Mouse (Mus musculus): Measurements from ENCODE around the gene 4930578G10Rik.
"Not testable (repeated sequence)": the region's sequence is repeated elsewhere in the genome, so short reads cannot be mapped to it uniquely, and the experiment has no call there.

The 4930578G10Rik gene

DNA sequence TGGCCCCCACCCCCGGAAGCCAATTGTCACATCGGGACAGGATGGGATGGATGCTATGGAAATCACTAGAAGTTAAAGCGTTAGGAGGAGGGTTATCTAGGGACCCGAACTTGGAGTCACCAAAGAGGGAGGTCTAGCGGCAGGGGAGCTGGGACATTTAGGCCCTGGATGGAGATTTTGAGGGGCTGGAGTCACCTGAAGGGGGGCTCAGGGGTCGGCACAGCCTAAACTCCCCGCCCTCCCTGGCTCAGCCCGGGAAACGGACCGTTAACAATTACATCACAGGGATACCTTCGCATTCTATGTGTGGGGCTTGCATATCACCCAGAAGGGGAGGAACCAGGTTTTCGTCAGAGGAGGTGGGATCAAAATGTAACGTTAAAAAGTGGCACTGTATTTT, at the start of gene 4930578G10Rik:
4930578G10Rik (plus strand) TSS at position 301 of the 400 bp plus-strand sequence.
- not testable (repeated sequence) for DNase-seq (ENCODE audit: low read depth)

DNA sequence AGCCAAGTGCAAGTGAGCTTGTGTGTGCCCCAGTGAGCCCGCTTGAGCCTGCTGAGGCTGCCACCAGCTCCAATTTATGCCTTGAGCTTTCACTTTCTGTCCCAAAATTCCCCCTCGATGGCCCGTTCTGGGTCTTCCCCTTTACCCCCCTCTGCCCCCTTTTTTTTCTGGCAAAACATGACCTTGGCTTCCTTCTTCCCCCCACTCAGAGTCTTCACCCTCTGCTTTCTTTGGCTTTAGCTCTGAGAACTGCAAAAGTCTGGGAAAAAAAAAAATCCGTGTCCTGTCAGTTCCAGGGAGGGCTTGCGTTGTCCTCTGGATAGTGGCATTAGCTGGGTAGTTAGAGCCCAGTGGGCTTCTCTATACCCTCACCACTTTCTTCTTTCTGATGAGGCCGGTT, 21.1 kb downstream of the 4930578G10Rik start, which contains the start of gene Ccl19:
Ccl19 (minus strand) TSS at position 101 of the 400 bp plus-strand sequence.
- DNase-seq (ENCODE audit: low read depth), result not testable (repeated sequence)

DNA sequence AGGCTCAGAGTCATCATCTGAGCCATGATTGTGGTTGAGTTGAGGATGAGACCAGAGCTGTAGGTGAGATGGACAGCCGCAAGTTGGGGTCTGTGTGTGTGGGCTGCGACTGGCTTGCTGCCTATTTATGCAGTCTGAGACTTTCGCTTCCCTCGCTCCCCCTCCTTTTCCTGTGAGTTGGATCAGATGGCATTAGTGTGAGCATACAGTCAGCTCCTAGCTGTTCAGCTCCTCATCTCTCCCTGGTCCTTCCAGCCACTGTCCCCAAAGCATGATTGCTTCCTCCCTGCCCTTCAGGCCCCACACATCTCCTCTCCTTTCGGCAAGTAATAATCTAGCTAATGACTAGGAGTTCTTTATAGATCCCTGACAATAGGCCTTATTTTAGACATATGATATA, 38.5 kb downstream of the 4930578G10Rik start, which contains the start of gene Ccl21a:
Ccl21a (minus strand) TSS at position 101 of the 400 bp plus-strand sequence.
- not testable (repeated sequence) for DNase-seq (ENCODE audit: low read depth)

DNA sequence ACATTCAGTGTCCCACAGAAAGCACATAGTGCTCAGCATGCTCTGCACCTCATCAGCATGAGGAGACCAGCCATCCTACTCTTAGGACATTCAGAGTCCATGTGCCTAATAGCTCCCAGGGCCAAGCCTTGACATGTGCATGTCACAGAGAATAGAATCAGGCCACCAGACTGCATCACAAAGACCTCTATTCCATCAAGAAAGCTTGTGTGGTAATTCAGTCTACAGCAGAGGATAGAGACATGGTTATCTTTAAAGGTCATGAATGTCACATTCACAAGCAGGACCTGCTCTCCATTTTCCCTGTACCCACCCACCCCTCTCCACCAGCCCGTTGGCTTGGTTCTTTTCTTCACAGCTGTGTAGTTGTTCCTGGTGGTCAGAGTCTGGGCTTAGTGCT, 118.4 kb downstream of the 4930578G10Rik start, which contains the start of gene Fam205a1:
Fam205a1 (minus strand) TSS at position 101 of the 400 bp plus-strand sequence.
- DNase-seq (ENCODE audit: low read depth), result not testable (repeated sequence)

DNA sequence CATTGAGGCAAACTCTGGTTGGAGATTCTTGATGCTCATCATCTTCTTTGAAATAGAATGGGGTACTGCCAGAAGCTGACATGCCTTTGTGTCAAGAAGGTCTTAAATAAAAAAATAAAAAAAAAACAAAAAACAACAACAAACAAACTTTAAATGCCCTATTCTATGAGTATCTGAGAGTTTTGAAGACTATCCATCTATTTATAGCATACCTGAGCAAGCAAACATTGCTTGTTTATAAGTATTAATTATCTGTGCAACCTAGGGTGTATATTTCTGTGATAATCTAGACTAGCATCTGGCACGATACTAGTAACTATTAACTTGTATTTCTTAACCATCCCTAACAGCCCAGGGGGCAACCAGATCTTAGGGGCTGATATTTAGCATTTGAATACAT, 121.3 kb downstream of the 4930578G10Rik start, which contains the start of gene Gm12394:
Gm12394 (minus strand) TSS at position 101 of the 400 bp plus-strand sequence.
- DNase-seq (ENCODE audit: low read depth), result not testable (repeated sequence)

DNA sequence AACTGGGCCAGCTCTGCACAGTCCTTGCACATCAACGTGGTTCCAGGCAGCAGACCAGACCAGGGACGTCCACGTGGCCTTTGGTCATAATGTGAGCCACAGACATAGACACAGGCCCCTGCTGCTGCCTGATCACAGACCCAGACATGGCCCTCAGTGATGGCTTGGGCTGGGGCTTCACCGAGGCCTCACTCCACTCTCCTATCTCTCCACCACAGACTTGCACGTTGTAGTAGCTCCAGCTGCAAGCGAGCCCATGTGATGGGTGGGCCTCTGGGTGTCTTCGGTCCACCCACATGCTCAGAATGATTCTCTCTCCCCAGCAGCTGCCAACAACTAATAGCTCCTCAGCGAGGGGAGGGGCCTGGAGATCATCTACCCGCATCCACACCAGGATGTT, 125.1 kb downstream of the 4930578G10Rik start:
- DNase-seq (ENCODE audit: low read depth), result not testable (repeated sequence)

DNA sequence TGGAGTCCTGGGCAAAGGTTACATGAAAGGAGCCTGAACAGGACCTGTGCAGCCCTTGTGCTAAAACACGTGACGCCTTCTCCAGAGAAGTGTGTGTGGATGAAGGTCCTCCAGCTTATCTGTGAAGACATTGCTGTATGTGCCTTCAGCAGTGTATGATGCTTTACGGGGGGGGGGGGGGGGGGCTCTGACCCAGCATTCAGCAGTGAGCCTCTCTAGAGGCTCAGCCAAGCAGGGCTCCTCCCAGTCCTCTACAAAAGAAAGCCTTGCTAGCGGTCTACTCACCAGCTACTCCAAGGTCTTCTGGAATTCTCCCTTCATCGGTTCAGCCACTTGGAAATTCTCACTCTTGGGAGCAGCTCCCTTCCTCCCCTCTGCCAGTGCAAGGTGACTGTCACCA, 128.1 kb downstream of the 4930578G10Rik start:
- not testable (repeated sequence) for DNase-seq (ENCODE audit: low read depth)

DNA sequence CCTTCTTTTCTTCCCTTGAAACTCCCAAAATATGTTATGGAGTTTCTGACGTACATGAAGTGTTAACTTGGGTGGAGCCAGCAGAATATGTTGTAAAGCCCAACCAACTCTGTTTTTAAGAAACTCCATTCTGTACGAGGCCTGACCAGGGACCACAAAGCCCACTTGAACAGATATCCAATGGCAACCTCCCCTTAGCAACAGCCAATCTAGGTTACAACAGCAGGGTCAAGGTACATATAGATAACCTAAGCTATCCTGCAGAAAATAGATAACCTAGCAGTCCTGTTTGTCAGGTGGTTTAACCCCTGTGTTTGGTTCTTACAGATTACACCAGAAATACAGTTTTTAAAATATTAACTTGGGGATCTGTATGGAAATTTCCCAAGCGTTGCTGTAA, 132.0 kb downstream of the 4930578G10Rik start:
- no peak for DNase-seq (ENCODE audit: low read depth)

DNA sequence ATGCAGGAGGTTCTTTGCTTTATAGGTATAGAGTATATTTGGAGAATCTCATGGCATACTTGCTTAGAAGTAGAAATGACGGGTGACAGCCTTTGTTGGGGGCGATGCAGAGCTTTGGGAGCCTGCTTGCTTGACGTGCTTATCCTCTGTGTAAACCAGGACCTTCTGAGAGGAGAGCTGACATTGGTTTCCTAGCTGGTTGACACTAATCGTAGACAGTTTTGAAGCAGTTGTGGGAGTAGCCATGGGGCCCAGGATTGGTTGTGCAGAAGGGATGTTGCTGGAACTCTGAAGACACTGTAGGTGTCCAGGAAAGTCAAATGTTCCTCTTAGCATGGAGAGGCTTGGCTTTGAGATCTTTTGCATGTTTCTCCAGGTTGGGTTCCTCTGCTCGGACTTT, 132.8 kb downstream of the 4930578G10Rik start:
- no peak for DNase-seq (ENCODE audit: low read depth)

DNA sequence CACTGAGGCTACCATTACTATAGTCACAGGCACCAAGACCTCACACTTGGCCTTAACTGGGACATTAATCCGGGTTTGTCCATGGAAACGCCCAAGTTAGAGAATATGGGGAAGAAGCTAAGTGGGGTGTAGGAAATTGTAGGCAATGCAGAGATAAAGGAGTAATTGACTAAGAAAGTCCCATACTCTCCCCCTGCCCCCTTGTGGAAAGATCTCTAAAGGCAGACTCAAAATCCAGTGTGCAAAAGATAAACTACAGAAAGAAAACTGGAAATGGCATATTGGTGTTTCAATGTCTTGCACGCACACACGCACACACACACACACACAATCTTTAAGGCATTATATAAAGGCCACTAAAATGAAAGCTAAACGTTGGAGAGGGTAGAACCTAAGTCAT, 135.4 kb downstream of the 4930578G10Rik start:
- no peak for DNase-seq (ENCODE audit: low read depth)

DNA sequence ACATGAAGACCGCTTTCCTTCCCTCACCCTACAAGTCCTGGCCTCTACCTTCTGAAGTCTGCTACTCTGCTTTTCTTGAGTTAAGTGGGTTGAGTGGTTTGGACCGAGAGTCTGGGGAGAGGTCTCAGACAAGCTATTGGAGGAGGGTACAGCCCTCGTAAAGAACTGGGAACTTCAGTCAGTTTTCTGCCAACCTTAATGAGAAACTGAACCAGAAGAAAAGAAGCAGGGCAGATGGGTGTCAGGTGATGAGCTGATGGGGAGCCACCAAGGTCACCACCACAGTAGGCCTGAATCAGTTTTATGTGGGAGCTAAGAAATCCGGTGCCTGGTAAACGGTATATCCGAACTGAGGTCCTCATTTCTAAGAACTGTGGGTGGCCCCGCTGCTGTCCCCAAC, 136.8 kb downstream of the 4930578G10Rik start:
- no peak for DNase-seq (ENCODE audit: low read depth)

DNA sequence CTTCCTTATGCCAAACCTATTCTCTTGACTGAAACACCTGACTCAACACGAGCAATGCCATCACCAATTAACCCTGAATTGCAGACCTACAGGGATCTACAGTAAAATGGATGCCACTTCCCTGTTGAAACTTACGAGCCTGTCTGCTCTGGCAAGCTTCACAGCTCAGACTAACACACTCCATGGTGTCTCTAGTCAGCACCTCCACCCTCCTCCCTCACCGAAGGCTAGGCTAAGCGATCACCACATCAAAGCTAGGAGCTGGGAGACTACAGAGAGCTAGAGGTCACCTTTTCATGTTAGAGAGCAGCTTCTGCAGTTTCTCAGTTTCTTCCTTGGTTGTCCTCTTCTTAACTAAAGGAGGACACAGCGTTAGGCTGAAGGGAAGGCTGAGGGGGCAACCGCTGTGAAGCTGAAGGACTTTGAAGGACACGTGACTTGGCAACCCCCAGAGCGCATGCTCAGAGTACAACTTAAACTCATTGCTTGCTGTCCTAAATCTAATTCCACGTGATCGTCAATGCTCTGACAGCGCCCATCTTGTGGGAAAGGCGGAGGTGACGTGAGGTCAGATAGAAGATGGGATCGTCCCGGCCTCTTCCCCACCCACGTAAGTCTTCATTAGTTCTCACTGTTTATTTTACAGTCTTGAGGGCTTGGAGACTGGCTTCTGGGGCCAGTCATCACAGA, 137.5 kb downstream of the 4930578G10Rik start:
- no peak for DNase-seq (ENCODE audit: low read depth)

DNA sequence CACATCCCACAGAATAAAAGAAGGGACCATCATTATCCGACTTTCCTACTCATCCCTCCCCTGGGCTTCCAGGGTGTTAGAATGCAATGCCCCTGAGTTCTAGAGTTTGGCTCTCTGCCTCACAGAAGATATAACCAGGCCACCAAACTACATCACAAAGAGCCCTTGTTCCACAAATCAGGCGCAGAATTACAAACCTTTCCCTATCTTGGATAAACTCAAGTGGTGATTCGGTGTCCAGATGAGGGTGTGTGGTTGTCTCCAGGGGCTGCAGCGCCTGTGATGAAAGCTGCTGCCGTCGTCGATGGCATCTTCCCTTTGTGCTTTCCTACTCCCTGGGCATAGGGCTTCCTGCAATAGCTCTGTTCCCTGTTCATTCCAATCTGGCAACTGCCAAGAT, 138.8 kb downstream of the 4930578G10Rik start, which contains the start of gene Fam205c:
Fam205c (minus strand) TSS at position 101 of the 400 bp plus-strand sequence.
- DNase-seq (ENCODE audit: low read depth), result no peak

DNA sequence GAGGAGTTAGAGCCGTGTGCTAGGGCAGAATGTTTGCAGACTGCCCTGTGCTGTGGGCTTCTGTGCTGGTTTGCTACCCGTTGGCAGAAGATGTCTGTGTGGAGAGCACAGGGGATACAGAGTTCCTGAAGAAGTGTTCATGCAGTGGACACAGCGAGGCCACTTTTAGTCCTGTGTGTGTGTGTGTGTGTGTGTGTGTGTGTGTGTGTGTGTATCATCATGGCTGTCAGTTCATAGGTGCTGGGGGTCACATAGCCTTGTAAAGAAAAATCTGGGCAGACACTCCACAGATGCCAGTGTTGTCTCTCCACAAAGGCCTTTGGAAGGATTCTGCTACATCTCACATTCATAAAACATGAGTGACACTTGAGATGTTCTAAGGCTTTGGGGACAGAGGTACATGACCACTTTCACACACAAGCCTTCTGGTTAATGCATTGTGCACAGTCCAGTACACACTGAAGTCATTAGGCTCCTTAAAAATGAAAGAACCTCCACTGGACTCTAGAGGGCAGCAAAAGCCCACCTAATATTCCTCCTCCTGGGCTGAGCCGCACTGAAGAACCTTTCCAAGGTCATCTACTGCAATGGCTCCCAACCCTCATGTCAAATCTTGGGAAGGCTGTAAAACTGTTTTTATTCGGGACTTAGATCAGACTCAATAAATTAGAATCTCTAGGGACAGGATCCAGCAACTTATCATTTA, 141.4 kb downstream of the 4930578G10Rik start:
- DNase-seq (ENCODE audit: low read depth), result peak; percentile 73

DNA sequence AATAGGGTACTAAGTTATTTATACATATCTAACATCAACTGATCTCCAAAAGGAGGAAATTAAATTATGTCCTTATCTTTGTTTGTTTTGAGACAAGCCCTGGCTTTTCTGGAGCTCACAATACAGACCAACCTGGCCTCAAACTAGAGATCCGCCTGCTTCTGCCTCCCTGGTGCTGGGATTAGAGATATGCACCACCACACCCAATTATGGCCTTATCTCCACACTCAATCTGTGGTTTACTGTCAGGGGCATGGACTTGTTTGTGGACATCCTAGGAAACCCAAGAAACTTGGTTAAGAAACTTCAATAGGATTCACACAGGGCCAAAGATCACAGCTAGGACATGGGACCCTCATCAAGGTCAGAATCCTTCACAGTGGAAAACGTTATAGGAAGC, 142.3 kb downstream of the 4930578G10Rik start:
- no peak for DNase-seq (ENCODE audit: low read depth)

DNA sequence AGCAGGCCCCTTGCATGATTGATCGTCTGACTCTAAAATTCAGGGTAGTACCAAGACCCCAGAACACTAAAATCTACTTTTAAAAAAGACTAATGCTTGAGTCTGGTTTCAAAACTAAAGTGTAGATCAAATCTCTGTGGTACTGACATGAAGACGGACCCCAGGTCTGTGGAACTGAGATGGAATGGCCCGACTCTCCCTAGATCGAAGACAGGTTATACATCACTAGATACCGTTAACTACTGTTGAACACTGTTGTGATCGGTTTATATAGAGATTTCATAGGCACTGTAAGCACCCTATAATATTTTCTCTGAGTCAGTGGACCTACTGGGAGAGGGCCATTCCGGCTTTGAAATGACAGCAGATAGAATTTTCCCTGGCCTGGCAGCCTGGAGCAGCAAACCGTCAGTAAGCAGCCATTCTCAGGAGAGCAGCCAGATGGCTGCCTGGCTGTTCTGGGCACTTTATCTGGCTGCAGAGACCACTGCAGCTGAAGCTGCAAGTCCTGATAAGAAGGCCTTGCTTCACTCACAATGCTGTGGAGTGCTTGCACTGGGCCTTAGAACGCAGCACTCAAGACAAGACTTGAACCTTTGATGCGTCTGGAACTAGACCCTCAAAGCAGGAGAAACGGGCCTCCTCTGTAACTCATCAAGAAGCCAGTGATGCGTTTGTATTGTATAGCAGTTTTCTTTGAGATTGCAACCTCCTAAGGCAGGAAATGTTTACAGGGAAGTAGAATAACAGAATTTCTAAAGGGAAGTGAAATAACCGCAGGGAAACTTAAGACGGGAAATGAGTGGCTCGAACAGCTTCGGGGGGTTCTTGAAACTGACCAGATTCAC, 144.7 kb downstream of the 4930578G10Rik start:
- peak; percentile 12 for DNase-seq (ENCODE audit: low read depth)

DNA sequence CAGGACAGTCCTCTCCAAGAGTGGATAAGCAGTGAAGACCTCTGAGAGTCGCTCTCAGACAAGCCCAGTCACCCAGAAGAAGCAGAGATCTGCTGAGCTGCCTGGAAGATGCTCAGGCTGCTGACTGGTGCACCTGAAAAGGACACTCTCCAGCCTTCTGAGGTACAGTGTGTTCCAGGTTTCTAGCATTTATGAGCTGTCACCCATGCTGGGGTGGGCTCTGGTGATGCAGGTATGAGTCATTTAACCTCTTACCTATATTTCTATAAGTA, 145.3 kb downstream of the 4930578G10Rik start:
- DNase-seq (ENCODE audit: low read depth), result no peak

DNA sequence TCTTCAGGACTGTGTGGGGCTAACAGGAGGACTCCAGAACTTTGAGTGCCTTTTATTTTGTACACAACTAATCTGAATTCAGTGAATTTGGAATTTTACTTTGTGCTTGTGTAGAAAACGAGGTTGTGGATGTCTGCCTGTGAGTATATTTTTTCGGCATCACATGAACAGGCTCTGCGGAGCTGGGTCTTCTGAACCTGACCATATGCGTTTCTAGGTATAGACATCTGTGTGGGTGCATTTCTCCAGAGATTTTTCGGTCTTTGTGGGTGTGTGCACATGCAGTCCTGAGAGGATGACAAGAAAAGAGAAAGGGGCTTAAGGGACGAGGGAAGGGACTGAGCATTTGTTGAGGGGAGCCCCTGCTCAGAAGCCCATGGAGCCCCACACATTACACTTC, 151.6 kb downstream of the 4930578G10Rik start:
- no peak for DNase-seq (ENCODE audit: low read depth)

DNA sequence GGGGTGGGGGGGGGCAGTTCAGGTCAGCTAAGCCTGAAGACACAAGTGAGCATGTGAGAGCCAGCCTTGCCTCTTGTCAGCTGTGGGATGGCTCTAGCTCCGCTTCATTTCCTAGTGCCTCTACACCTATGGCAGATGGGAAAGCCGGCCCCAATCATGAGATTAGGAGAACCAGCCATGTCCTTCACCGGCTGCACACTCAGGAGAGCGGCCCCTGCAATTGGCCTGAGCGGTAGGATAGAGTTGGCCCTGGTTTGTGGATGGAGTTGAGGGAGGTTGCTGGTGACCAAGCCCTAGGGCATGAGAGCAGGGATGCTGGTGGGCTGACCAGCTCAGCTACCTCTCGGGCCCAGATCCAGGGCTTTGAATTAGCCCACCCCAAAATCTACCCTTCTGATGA, 153.5 kb downstream of the 4930578G10Rik start:
- DNase-seq (ENCODE audit: low read depth), result no peak

DNA sequence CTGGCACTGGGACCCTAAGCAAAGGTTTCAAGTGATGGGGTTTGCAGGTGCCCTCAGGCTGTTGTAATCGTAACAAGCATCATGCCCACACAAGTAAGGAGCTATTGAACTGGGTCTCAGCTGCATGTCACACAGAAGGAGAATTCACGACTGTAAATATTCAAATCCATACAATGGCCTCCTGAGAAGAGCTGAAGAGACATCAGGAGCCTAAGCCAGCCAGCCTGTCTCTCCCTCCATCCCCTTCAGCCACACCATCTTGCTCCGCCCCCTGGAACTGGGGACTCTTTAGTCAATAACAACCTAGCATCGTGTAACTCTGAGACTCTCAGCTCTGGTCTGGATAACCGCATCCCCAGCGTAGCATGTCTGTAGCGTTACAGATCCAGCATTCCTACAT, 155.8 kb downstream of the 4930578G10Rik start:
- DNase-seq (ENCODE audit: low read depth), result no peak

DNA sequence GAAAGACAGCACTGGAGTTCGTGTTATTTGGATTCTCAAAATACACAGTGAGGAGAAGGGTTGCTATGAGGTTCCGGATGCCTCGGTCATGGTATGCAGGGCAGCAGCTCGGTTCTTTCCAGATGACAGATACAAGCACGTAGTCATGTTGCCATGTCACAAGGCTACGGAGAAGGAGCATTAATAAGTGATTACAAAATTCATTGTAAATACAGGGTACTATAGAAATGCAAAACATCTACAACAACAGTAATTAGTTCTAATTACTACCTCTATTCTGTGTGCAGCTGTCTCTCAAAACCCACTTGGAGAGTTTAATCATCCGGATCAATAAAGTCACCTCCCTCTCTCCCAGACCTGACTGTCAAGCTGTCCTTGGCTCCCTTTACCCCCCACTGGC, 159.8 kb downstream of the 4930578G10Rik start:
- DNase-seq (ENCODE audit: low read depth), result no peak
